Mouse (Mus musculus) frontal cortex, adult (tissue): ENCODE data around the gene Eln.

ENCODE experiments used
- ATAC-seq: cut with Nextera tagmentation; 2 replicates; pipeline ENCODE4 v1.9.2; 2017; ENCODE audit warnings: mild to moderate bottlenecking, moderate library complexity, mixed read lengths; ENCODE audit not compliant: low TSS enrichment

The Eln gene

DNA sequence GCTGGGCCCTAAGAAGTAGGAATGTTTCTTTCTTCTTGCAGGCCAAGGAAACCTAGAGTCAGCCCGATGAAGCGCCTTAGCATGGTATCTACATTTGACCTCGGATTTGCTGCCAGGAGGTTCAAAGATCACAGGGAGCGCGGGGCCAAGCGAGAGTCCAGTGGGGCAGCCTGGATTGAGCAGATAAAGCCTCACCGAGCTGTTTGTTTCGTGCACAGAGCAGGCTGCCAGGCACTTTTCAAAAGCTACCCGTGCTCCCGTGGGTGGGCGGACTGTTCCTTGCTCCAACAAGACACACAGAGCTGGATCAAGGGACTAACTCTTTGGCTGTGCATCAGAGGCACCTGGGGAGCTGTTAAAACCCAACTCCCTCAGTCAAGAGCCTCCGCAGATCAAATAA, 3.1 kb downstream of the Eln start:
- no peak for ATAC-seq

DNA sequence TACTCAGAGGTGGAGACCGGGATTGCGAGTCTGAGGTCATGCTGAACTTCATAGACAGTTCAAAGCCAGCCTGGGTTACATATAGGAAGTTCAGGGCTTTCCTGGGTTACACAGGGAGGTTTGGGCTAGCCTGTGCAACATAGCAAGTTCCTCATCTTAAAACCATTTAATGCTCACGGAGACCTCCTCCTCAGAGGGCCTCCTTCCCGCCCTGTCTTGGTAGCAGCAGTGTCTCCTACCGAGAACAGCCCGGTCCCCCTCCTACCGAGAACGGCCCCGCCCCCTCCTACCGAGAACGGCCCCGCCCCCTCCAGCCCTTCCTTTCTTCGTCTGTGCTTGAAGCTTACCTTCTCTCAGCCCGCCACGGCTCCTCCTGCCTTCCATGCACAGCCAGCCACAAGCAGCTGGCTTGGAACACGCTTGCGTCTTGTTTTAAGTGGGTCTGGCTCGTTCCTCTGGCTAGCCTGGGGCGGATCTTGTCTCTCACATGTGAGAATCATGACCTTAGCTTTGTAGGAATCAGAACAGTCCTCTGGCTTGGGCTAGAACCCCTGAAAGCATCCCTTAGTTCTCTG, 4.8 kb downstream of the Eln start:
- no peak for ATAC-seq

DNA sequence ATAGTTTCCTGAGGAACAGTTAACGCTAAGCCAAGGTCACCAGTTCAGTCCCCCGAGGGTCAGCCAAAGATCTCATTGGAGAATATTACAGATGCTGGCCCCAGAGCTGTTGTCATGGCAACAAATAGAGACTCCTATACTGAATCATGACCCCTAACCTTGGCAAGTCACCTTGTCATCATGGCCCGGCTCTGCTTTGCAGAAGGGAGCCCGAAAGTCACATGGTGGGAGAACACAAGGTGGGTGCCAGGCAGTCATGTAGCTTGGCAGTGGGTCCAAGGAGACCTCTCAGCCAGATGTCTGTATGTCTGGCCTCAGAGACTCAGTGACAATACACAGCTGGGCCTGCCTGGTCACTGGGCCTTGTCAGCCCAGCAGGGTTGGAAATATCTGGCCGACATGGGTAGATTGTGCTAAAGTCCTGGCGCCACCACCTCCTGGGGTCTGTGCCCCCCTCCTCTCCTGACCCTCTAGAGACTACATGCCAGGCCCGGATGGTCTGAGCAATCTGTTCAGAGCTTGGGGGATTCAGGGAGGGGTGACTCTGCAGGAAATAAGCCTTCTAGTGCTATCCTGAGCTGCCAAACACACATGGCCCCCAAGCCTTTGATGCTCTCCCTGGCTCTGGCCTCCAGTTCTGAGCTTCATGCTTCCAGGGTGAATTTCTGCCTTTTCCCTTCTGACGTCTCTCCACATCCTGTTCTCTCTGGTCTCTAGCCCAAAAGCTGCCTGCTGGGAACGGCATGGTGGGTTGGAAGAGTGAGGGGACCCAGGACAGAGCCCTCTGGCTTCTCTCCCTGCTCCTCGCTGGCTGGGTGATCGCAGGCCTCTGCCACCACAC, 6.4 kb downstream of the Eln start:
- no peak for ATAC-seq

DNA sequence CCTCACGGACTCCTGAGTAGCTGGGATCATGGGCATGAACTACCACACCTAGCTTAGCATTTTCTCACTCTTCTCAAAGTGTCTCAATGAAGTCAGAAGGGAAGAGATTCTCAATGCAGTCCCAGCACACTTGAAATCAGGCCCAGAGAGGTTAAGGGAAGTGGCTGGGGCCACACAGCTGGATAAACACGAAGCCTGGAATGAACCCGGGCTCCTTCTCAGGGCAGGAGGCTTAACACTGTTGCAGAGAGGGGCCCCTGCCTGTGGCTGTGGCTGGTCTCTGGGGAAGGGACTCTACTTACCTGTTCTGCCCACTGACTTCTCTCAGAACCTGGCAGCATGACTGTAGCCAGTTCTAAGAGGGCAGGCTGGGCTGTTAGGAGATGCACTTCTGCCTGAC, 7.2 kb downstream of the Eln start:
- no peak for ATAC-seq

DNA sequence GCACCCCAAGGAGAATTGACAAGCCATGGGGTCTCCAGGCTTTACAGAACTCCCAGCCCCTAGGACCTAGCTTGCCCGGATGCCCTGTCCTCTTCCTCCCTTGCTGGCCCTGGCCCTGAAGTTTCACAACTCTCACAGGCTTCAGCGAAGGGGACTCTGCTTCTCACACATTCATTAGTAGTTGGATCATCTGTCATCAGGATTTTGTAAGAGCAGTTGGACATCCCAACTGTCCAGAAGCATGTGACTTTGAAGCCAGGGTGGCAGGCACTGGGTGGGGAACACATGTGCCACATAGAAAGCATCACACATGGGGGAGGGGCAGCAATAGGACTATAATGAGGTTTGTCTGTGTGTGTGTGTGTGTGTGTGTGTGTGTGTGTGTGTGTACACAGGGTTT, 12.2 kb downstream of the Eln start:
- ATAC-seq: no peak

DNA sequence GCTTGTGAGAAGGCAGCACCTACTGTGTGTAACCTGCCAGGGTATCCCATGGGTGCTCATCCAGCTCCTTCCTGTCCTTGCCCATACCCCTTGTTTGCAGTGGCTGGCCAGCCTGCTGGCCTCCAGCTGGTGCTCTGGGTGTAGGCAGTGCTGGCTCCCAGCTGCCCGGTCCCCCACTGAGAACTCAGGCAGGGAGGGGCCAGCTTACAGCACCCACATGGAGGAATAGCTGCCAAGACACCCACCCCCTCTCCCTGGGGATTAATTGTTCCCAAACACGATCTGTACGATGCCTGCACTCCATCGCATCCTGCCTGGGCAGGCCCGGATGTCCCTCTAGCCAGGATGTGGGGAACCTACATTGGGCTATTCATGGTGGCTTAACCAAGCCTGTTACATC, 13.1 kb downstream of the Eln start:
- ATAC-seq: no peak

DNA sequence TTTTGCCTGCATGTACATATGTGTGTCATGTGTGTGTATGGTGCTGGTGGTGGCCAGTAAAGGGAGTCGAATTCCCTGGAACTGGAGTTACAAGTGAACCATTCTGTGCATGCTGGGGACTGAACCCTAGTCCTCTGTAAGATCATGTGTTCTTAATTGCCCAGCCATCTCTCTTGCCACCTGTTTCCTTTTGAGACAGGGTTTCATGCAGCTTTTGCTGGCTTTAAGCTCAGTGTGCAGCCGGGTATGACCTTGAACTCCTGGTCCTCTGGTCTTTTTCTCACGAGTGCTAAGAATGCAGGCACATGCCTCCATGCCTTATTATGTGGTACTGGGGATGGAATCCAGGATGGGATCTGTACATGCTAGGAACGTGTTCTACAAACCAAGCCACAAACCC, 13.9 kb downstream of the Eln start:
- no peak for ATAC-seq

DNA sequence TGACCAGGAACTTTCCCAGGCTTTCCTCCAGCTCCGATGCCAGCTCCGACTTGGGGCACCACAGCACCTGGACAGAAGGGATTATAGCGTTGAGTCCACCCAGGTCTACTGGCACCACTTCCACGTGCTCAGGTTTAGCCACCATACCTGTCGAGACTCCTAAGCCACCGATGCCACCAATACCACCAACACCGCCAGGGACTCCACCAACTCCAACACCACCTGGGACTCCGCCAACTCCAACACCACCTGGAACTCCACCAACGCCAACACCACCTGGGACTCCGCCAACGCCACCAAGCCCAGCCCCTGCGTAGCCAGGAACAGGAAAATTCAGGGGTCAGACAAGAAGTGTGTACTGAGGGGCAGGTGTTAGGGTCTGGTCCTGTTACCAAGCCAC, 18.0 kb downstream of the Eln start:
- no peak for ATAC-seq

DNA sequence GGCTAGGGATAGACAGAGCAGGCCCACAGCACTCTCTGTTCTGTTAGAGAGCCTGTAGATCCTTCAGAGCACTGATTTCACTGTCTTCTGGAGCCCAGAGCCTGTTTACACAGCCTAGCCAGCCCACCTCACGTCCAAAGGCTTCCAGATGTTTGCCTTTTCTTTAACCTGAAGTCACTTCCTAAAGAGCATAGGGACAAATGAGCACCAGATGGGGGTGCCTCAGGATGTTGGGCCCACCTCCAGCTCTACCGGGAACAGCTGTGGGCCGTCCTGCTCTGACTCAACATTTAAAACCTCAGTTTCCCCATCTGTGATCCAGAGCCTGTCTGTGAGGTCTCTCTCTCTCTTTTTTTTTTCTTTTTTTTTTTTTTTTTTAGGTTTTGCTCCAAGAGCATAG, 18.6 kb downstream of the Eln start:
- ATAC-seq: no peak

DNA sequence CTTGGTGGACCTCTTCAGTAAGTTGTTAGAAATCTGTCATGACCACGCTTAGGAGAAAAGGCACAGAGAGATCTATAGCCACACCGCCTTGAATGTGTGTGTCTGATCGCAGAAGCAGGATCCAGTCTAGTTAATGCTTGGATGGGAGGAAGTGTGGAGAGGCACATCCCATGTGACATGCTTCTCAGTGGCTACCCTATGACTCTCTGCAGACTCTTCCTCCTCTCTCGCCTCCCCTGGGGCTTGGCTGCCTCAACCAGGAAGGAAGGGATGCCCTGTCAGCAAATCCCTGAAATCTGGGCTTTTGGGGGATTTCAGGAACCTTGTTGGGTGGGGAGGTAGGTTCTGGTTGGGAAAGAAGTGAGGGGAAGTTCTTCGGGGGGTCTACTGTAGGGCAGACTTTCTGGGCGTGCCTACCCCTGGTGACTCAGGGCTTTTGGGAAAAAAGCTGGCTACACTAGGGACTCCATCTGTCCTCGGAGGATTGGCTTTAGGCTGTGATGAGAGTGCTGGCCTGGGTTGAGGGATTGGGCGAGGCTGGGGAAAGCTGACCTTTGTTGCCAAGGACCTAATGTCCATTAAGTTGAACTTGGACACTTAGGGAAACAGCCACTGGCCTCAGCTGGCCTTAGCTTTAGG, 20.0 kb downstream of the Eln start:
- ATAC-seq: no peak

DNA sequence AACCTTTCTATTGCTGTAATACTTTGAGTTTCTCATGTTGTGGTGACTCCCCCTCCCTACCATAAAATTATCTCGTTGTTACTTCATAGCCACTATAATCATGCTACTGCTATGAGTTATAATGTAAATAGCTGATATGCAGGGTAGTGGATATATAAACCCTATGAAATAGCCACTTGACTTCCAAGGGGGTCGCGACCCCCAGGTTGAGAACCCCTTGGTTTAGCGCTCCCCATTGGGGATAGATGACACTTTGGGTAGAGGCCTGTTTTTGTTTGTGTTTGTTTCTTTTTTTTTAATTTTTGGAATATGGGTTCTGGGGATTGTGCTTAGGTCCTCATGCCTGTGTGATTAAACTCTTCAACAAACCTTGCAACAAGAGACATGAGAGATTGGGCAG, 21.8 kb downstream of the Eln start:
- no peak for ATAC-seq

DNA sequence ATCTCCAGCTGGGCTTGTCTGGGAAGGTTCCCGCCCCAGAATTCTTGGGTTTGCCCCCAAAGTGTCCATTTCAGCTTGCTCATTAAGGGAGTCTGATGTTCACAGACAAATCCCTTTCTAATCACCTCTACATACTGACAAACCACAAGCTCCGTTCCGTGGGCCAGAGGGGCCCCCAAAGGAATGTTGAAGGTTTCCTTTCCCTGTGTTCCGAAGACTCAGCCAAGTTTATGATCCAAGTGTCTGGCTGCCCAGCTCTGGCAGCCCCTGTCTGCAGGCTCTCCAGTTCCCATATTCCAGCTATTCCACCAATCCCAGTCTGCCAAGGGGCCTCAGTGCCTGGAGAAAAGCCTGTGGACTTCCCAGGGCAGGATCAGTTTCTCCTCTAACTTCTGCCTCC, 27.1 kb downstream of the Eln start:
- no peak for ATAC-seq

DNA sequence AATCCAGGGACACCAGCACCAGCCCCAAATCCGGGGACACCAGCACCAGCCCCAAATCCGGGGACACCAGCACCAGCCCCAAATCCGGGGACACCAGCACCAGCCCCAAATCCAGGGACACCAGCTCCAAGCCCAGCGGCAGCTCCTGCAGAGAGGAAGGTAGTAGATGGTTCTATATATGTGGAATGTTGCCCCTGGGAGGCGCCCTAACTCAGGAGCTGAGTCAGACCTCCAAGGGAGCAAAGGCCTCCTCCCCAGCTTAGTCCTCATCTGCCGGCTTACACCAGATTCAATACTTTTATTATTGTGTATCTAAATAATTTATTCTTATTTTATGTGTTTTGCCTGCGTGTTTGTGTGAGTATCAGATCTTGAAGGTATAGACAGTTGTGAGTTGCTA, 36.0 kb downstream of the Eln start:
- ATAC-seq: no peak

DNA sequence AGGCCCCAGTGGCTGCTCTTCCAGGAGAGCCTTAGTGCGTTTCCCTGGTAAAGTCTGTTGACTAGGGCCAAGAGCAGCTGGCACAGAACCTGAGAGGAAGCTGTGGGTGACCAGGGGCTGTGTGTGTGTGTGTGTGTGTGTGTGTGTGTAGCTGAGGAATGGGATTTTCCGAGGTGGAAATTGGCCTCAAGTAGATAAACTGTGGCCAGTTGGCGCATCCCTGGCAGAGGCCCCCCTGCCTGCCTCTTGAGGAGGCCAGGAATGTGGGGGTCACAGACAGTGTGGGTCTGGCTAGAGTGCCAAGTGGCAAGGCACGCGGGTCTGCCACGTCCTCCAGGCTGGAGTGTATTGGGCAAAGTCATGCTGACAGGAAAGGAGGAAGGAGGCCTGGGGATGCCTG, 37.8 kb downstream of the Eln start:
- no peak for ATAC-seq

DNA sequence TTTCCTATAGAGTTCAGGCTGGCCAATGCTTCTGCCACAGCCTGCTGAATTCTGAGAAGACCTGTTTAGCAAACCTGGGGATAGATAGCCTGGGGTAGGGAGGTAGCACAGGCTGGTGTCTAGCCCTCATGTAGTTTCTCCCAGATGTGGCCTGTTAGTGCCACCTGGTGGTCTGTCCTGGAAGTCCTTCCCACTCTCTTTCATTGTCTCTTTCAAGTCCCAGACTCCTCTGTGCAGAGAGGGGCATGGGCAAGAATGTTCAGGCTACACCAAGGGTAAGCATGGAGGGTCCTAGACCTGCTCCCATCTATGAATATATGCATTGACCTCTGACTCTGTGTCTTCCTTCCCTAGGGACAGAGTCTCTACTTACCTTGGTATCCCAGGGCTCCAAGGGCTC, 43.0 kb downstream of the Eln start:
- ATAC-seq: peak; percentile 84

DNA sequence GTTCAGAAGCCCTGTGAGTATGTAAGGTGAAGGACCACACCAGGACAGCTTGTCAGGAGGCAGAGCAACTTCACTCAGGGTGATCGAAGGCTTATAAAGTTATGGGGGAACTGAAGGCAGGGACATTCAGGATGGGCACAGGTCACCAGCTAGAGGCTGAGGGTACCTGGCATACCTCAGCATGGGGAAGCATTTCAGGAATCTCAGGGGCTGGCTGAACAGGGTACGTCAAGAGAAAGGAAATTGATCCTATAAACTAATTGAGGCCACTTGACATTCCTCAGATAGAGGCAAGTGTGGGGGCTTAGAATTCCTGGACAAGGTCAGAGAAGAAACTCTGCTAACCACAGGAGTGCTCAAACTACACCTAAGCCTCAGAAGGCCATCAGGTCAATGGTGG, 51.6 kb downstream of the Eln start:
- ATAC-seq: no peak

DNA sequence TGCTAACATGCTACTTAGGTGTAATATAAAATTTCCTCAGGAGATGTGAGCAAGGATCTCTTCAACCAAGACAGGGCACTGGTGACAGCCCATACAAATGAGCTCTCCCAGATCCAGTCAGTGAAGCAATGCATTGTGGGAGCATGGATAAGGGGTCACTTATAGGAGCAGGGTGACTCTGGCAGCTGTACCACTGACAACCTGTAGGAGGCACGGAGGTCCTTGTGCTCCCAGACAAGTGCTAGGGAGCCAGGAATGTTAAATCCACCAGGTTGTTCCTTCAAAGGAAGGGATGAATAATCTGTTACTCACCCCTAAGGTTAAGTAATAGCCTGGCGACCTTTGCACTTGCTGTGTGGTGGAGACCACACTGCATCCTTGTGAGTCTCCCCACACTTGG, 52.0 kb downstream of the Eln start:
- ATAC-seq: no peak

DNA sequence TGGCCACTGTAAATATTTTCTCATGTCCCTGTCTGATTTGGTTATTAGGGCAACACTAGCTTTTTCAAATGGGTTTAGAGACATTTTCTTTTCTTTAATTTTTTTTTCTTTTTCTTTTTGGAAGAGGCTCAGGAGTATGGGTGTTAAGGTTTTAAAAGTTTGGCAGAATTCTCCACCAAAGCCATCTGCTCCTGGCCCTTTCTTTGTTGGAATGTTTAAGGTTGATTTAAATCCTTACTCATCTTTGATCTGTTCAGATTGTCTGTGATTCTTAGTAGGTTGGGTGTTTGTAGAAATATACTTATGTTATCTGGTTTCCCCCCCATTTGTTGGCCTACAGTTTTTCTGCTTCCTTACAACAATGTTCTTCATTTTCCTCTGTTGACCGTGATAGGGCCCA, 54.4 kb downstream of the Eln start:
- no peak for ATAC-seq

DNA sequence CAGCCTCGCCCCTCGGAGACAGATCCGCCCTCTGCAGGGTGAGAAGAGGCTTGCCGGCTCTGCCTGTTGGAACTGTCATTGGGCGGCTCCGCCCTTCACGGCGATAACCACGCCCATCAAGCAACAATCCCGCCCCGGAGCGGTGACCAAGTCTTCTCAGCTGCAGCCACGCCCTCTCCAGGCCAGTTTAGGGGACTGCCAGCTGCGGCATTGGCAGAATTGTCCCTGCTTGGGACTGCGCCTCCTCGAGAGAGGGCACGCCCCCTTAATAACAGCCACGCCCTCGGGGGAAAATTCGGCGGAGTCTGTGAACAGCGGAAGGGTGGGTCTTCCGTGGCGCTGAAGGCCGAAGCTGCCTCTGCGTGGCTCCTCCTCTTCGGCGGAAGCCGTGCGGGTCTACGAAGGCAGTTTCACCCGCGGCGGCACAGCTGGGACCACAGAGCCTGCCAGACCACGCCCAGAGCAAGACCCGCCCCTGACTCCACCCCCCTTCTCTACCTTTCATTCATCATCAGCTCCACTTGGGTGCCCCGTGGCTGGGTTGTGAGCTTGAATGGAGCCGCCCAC, 58.3 kb downstream of the Eln start:
- peak; percentile 88 for ATAC-seq

DNA sequence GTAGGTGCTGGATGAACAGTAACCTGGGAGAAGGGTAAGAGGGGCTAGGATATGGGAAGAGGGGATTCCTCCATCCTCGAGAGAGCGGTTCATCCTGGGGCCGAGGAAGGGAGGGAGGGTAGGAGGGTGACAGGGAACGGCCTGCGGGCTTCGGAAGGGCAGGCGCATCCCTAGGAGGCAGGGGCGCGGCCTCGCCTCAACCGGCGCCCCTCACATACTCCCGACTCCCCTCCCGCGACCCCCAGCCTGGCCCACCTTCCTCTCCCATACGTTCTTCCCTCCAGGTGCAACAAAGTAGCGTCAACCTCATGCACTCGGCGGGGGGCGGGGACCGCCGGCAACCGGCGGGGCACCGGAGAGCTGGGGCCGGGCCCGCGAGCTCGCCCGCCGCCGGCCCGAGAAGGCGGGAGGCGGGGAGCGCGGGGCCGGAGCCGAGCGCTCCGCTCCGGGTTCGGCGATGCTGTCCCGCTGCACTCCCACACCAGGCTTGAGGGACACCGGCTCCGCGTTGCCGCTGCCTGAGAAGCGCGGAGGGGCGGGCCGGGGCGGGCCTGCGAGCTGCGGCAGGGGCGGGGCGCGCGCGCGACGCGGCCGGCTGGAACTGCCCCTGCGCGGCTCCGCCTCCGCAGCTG, 58.9 kb downstream of the Eln start, which contains the start of gene Limk1:
TSS of gene Limk1 (minus strand) at position 513 of the 632 bp plus-strand sequence.
- peak; percentile 5; the same call in 1 of the 2 replicates for ATAC-seq

DNA sequence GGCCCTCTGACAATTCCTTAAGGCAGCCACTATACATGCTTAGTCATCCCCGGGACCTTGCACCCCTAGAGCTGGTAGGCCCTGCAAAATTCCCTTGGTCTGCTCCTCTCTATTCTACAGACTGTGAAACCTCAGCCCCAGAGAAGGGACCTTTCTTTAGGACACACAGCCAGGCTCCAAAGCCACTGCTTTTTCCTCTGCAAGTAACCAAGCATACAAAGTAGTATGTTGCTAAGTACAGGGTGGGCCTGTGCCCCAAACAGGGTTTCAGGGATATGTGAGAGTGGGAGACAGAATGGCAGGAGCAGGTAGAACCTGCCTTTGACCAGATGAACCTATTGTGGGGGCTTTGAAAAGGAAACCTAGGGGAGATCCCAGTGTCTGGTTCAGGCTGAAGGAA, 59.9 kb downstream of the Eln start:
- no peak for ATAC-seq

DNA sequence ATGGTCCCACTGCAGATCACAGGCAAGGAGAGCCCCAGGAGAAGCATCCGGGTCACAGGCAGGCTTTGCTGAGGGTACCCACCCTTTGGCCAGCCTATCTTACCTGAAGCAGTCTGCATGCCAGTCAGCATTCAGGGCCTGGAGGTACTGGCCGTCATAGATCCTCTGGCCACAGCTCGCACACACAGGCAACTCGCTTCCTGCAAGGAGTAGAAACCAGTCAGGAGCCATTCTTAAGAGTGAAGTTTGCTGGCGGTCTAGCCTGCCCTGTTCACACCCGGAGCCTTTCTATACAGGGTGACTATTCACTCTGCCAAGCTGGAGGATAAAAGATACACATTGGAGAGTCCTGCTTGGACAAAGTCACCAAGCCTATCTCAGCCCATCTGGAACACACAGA, 60.6 kb downstream of the Eln start:
- no peak for ATAC-seq
